Mouse (Mus musculus) liver, embryonic 15.5 days (tissue): ENCODE results near the gene Taf1b. TPM values are rescaled to one million over a fixed set of nuclear protein-coding genes. Genes with fewer than 3 reads are reported as not detected.
"Not testable (repeated sequence)": the region's sequence is repeated elsewhere in the genome, so short reads cannot be mapped to it uniquely, and the experiment has no call there.

Experiments
- ATAC-seq: fragments of 200-750 bp; cut with Nextera tagmentation; 2 replicates; pipeline ENCODE4 v1.8.0; 2017; ENCODE audit warnings: moderate number of reproducible peaks, mild to moderate bottlenecking, moderate library complexity; ENCODE audit not compliant: insufficient read depth
- H3K27ac ChIP-seq: fragments of 300-500 bp; sonication (generic); replicated peaks from 2 replicates; pipeline ENCODE4 v1.5.1; 2015; ENCODE audit warnings: mild to moderate bottlenecking, inconsistent platforms
- H3K27me3 ChIP-seq: fragments of 300-500 bp; sonication (generic); 2 replicates; pipeline ENCODE4 v1.6.1; 2015; ENCODE audit warnings: mild to moderate bottlenecking, inconsistent platforms
- H3K36me3 ChIP-seq: fragments of 300-500 bp; sonication (generic); replicated peaks from 2 replicates; pipeline ENCODE4 v1.6.1; 2015; ENCODE audit warnings: moderate library complexity, mild to moderate bottlenecking, inconsistent platforms
- H3K4me1 ChIP-seq: fragments of 300-500 bp; sonication (generic); replicated peaks from 2 replicates; pipeline ENCODE4 v1.6.1; 2015; ENCODE audit warnings: inconsistent platforms
- H3K4me2 ChIP-seq: fragments of 300-500 bp; sonication (generic); 2 replicates; pipeline ENCODE4 v1.6.1; 2015; ENCODE audit warnings: moderate library complexity, mild to moderate bottlenecking, inconsistent platforms
- H3K4me3 ChIP-seq: fragments of 300-500 bp; sonication (generic); replicated peaks from 2 replicates; pipeline ENCODE4 v1.5.1; 2015; ENCODE audit warnings: mild to moderate bottlenecking, inconsistent platforms
- H3K9ac ChIP-seq: fragments of 300-500 bp; sonication (generic); 2 replicates; pipeline ENCODE4 v1.6.1; 2015; ENCODE audit warnings: moderate library complexity, mild to moderate bottlenecking, inconsistent platforms
- H3K9me3 ChIP-seq: fragments of 300-500 bp; sonication (generic); replicated peaks from 2 replicates; pipeline ENCODE4 v1.6.1; 2016; ENCODE audit warnings: inconsistent platforms
- WGBS: fragments of 180-500 bp; shearing (Covaris S2); methylation state at CpG from one replicate; pipeline ENCODE4 v1.1.7; 2015; ENCODE audit warnings: mixed read lengths; ENCODE audit not compliant: insufficient replicate concordance; 5-methylcytosine and 5-hydroxymethylcytosine counted together
- polyA plus RNA-seq: library from polyadenylated mRNA; unstranded; fragments of >200 nt; fragmentation: Nextera tagmentation; extraction: Ambion mirVana; gene quantifications from 2 replicates; pipeline ENCODE4 v1.2.1, GENCODE M21; 2015

The Taf1b gene
- polyA plus RNA-seq, 1 experiment from 2014 or later: 9.1 TPM

- not testable (repeated sequence) for ATAC-seq, H3K9me3 ChIP-seq, H3K4me1 ChIP-seq, H3K27ac ChIP-seq, H3K4me3 ChIP-seq, H3K27me3 ChIP-seq, H3K4me2 ChIP-seq, H3K9ac ChIP-seq, H3K36me3 ChIP-seq
- 69% methylated on average over 2 of the region's 3 CpGs for WGBS
Measured at GRCm38 (mm10) chr12:24494791-24495190, 3.4 kb upstream of the Taf1b start.

GRCm38 (mm10) chr12:24498841-24499485, 804 bp downstream of the Taf1b start:
- H3K27me3 ChIP-seq, H3K36me3 ChIP-seq, H3K9me3 ChIP-seq, H3K4me1 ChIP-seq: not testable (repeated sequence)
- WGBS: 2% methylated on average over 9 of the region's 9 CpGs
- Histone ChIP-seq H3K9ac (peak overlapping the region; percentile 67), H3K4me2 (peak overlapping the region; percentile 71), H3K4me3 (peak overlapping the region; percentile 75), H3K27ac (peak overlapping the region; percentile 76; the same call in 1 of the 2 replicates)
- ATAC-seq: peak; percentile 47

- 20% methylated on average over 8 of the region's 8 CpGs for WGBS
- H3K27ac ChIP-seq: no peak overlapping the region; the same call in 1 of the 2 replicates
- peaks cover 15% of the 10 kb centered on the region for H3K36me3 ChIP-seq
Measured at GRCm38 (mm10) chr12:24517118-24517517, 19.0 kb downstream of the Taf1b start.

GRCm38 (mm10) chr12:24521076-24521475, 22.9 kb downstream of the Taf1b start:
- Histone ChIP-seq H3K9ac (no peak overlapping the region), H3K27me3 (no peaks in the 10 kb centered on the region), H3K4me2 (no peak overlapping the region), H3K9me3 (no peaks in the 10 kb centered on the region), H3K4me3 (no peak overlapping the region), H3K27ac (no peak overlapping the region), H3K36me3 (peaks cover 10% of the 10 kb centered on the region; the same call in 1 of the 2 replicates), H3K4me1 (no peaks in the 10 kb centered on the region)
- WGBS: 71% methylated on average over 3 of the region's 3 CpGs
- ATAC-seq: no peak

More at GRCm38 (mm10) chr12:24517118-24517517, 19.0 kb downstream of the Taf1b start:
- no peak overlapping the region for H3K4me3 ChIP-seq
- H3K9me3 ChIP-seq: no peaks in the 10 kb centered on the region
- H3K27me3 ChIP-seq: no peaks in the 10 kb centered on the region
- no peak overlapping the region for H3K4me2 ChIP-seq
- ATAC-seq: no peak
- no peaks in the 10 kb centered on the region for H3K4me1 ChIP-seq
- no peak overlapping the region for H3K9ac ChIP-seq

- not testable (repeated sequence) for H3K27ac ChIP-seq, H3K4me2 ChIP-seq, H3K4me1 ChIP-seq, H3K9ac ChIP-seq, H3K27me3 ChIP-seq, H3K9me3 ChIP-seq, H3K4me3 ChIP-seq, H3K36me3 ChIP-seq, ATAC-seq
- WGBS: 75% methylated on average over 7 of the region's 7 CpGs
Measured at GRCm38 (mm10) chr12:24525065-24525464, 26.9 kb downstream of the Taf1b start.

DNA sequence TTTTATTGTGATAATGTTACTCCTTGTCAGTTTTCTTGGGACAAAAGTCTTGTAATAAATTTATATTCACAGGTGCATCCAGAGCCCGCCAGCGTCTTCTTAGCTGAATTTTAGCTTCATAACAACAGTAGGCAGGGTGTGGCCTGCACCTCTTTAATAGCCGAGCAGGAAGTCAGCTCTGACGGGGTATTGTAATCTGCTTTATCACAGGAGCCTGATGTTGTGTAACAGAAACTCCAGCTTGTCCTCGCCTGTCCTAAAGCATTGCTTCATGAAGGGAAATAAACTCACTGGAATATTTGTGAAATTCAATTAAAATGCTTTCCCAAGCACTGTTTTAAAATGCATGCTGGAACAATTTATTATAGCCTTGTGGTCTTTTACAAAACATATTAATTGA, 38.2 kb downstream of the Taf1b start:
- H3K27ac ChIP-seq: no peak overlapping the region
- WGBS: 27% methylated on average over 5 of the region's 5 CpGs
- no peaks in the 10 kb centered on the region for H3K27me3 ChIP-seq
- H3K4me1 ChIP-seq: peaks cover 3% of the 10 kb centered on the region; the same call in 1 of the 2 replicates
- H3K9me3 ChIP-seq: no peaks in the 10 kb centered on the region
- H3K36me3 ChIP-seq: 0 out of 2 replicates have a peak, but pooled peaks cover 4% of the 10 kb centered on the region
- H3K4me2 ChIP-seq: no peak overlapping the region
- H3K4me3 ChIP-seq: no peak overlapping the region
- H3K9ac ChIP-seq: no peak overlapping the region
- no peak for ATAC-seq

GRCm38 (mm10) chr12:24537201-24537600, 39.0 kb downstream of the Taf1b start:
- peaks cover 3% of the 10 kb centered on the region; the same call in 1 of the 2 replicates for H3K4me1 ChIP-seq
- no peaks in the 10 kb centered on the region for H3K9me3 ChIP-seq
- H3K4me3 ChIP-seq: no peak overlapping the region
- ATAC-seq: no peak
- no peak overlapping the region for H3K9ac ChIP-seq
- no peak overlapping the region for H3K4me2 ChIP-seq
- no peaks in the 10 kb centered on the region for H3K27me3 ChIP-seq
- H3K27ac ChIP-seq: no peak overlapping the region
- 59% methylated on average over 2 of the region's 2 CpGs for WGBS
- 0 out of 2 replicates have a peak, but pooled peaks cover 4% of the 10 kb centered on the region for H3K36me3 ChIP-seq

- no peak for ATAC-seq
- 0 out of 2 replicates have a peak, but pooled peaks cover under 1% of the 10 kb centered on the region for H3K36me3 ChIP-seq
- H3K4me2 ChIP-seq: no peak overlapping the region
- peaks cover 3% of the 10 kb centered on the region; the same call in 1 of the 2 replicates for H3K4me1 ChIP-seq
- no peak overlapping the region for H3K9ac ChIP-seq
- no peaks in the 10 kb centered on the region for H3K9me3 ChIP-seq
- no peak overlapping the region for H3K27ac ChIP-seq
- no peak overlapping the region for H3K4me3 ChIP-seq
- no peaks in the 10 kb centered on the region for H3K27me3 ChIP-seq
- WGBS: 50% methylated on average over 4 of the region's 4 CpGs
Measured at GRCm38 (mm10) chr12:24537965-24538364, 39.8 kb downstream of the Taf1b start.

DNA sequence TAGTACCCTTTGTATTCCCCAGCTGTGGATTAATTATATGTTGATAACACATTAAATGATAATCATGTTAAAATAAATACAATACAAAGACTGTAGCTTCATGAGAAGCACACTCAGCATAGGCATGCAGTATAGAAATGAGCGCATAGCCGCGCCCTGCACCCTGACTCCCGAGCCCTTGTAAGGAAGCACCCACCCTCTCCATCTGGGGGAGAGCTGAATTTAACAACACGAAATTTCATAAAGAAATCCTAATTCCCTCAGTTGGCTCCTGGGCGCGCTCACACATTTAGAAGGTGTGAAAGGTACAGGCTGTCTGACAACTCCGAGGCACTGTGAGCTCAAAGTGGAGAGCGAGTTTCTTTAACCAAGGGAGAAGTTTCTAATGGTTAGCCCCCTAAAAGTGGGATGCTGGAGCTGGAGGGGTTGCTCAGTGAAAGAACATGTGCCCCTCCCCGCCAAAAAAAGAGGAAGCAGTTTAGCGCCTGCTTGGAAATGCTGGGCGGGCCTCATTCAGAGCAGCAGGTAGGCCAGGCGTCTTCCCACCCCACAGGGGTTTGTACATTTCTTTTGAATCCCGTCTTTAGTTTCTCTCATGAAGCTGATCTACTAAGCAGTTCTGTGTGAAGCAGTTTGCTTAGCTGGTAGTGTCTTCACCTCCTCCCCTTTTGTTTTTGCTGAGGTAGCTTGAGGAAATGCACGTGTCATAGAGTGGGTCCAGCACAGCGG, 43.4 kb downstream of the Taf1b start:
- no peak overlapping the region for H3K27ac ChIP-seq
- no peaks in the 10 kb centered on the region for H3K9me3 ChIP-seq
- 64% methylated on average over 16 of the region's 16 CpGs for WGBS

GRCm38 (mm10) chr12:24547686-24548085, 49.5 kb downstream of the Taf1b start:
- Histone ChIP-seq H3K4me2 (no peak overlapping the region), H3K4me1 (no peaks in the 10 kb centered on the region), H3K9ac (no peak overlapping the region), H3K27me3 (no peaks in the 10 kb centered on the region), H3K36me3 (peaks cover 6% of the 10 kb centered on the region; the same call in 1 of the 2 replicates), H3K4me3 (no peak overlapping the region), H3K9me3 (no peaks in the 10 kb centered on the region), H3K27ac (no peak overlapping the region)
- WGBS: 55% methylated on average over 8 of the region's 8 CpGs
- ATAC-seq: no peak

More for the DNA sequence above, 43.4 kb downstream of the Taf1b start:
- Histone ChIP-seq H3K9ac (no peak overlapping the region), H3K4me1 (no peaks in the 10 kb centered on the region), H3K27me3 (no peaks in the 10 kb centered on the region), H3K36me3 (no peaks in the 10 kb centered on the region), H3K4me2 (no peak overlapping the region), H3K4me3 (no peak overlapping the region)
- no peak for ATAC-seq

DNA sequence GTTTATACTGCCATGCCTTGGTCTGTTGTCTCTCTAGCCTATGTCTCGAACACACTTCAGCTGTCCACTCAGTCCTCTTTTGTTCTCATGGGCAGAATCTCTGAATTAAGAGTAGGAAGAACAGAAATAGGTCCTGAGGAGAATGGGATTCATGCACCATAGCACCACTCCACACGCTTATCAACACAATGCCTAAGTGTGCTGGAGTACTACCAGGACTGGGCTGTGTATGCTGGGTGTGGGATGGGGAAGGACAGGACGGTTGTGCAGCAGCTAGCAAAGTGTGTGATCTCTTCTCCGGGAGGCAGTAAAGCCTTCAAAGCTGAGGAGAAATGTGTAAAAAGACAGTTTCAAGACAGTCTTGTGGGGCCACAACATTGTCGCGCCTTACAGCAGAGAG, 50.7 kb downstream of the Taf1b start:
- Histone ChIP-seq H3K9ac (no peak overlapping the region), H3K4me2 (no peak overlapping the region), H3K36me3 (peaks cover 6% of the 10 kb centered on the region; the same call in 1 of the 2 replicates), H3K4me3 (no peak overlapping the region), H3K4me1 (no peaks in the 10 kb centered on the region), H3K27me3 (no peaks in the 10 kb centered on the region), H3K9me3 (no peaks in the 10 kb centered on the region), H3K27ac (no peak overlapping the region)
- WGBS: 78% methylated on average over 6 of the region's 6 CpGs
- no peak for ATAC-seq
